Mouse (Mus musculus) megakaryocyte, embryonic 14.5 days (primary cell): ENCODE results near the gene Gtsf1l.

Source experiments
- FLI1 ChIP-seq: IDR thresholded peaks from 2 replicates; pipeline ENCODE4 v1.6.1; 2012; ENCODE audit warnings: low read length, inconsistent platforms, mixed read lengths
- GATA1 ChIP-seq: IDR thresholded peaks from 3 replicates; pipeline ENCODE4 v1.6.1; 2012; ENCODE audit warnings: mixed read lengths, low read length, inconsistent platforms, borderline replicate concordance

DNA sequence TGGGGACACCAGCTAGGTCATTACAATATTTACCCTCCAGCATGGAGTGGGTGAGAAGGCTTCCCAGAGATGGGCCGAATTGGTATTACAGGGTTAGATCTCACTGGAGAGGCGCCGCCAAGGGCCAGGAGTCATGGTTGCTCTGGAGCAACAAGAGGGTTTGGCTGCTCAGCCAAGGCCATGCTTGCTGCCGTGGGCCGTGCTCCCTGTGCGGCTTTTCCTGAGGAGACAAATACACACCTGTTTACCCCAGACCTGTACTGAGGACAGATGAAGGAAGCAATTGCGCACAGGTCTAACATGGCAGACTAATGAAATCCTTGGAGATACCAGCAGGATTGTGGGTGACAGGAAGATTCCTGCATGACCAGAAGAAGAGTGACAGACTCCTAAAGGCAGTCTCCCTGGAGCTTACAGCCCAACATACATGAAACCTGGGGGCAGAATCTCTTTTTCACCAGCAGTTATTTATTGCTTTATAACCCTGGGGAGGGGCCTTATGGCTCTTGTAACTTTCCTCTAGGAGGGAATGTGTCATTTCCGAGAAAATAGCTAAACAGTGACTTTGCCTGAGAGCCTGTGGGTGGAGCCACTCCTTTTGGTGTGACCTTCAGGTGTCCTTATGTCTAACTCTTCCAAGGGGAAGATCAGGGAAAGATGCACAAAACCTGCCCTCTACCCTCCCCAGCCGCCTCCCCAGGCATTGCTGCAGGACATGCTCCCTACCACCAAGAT is 14.5 kb downstream of the Gtsf1l start:
- TF ChIP-seq GATA1 (no peak), FLI1 (no peak)
